Mouse (Mus musculus) thymus, adult 2 months (tissue): ENCODE measurements around the gene Ifi35. TPM values are rescaled to one million over a fixed set of nuclear protein-coding genes. Genes with fewer than 3 reads are reported as not detected.

ENCODE experiments used
- DNase-seq: peaks from one replicate; pipeline ENCODE4 v3.0.0; 2021
- H3K27ac ChIP-seq: fragments of 200-500 bp; 2 replicates; pipeline ENCODE4 v1.5.1; 2012; ENCODE audit warnings: low read length, control low read depth; ENCODE audit not compliant: control insufficient read depth, insufficient read depth
- H3K27me3 ChIP-seq: fragments of 200-500 bp; 2 replicates; pipeline ENCODE4 v1.6.1; 2012; ENCODE audit warnings: mild to moderate bottlenecking, low read length, moderate library complexity, mixed read lengths; ENCODE audit not compliant: control insufficient read depth, insufficient read depth
- H3K36me3 ChIP-seq: fragments of 200-500 bp; 2 replicates; pipeline ENCODE4 v1.6.1; 2012; ENCODE audit warnings: mild to moderate bottlenecking, low read length, moderate library complexity; ENCODE audit not compliant: control insufficient read depth, insufficient read depth
- H3K4me1 ChIP-seq: fragments of 200-500 bp; replicated peaks from 2 replicates; pipeline ENCODE4 v1.6.1; 2012; ENCODE audit warnings: low read length; ENCODE audit not compliant: control insufficient read depth, insufficient read depth
- H3K4me3 ChIP-seq: fragments of 200-500 bp; 2 replicates; pipeline ENCODE4 v1.5.1; 2012; ENCODE audit warnings: mild to moderate bottlenecking, low read length, control low read depth, moderate library complexity; ENCODE audit not compliant: control insufficient read depth, insufficient read depth
- CTCF ChIP-seq: fragments of 200-500 bp; IDR thresholded peaks from 2 replicates; pipeline ENCODE4 v1.5.1; 2012; ENCODE audit warnings: mild to moderate bottlenecking, control low read depth, low read length, moderate library complexity, borderline replicate concordance; ENCODE audit not compliant: control insufficient read depth, poor library complexity, insufficient read depth; ENCODE audit errors: extremely low read depth
- POLR2A ChIP-seq: fragments of 200-500 bp; IDR thresholded peaks from 2 replicates; pipeline ENCODE4 v1.6.1; 2012; ENCODE audit warnings: mild to moderate bottlenecking, low read length, control low read depth, moderate library complexity; ENCODE audit not compliant: control insufficient read depth, poor library complexity, insufficient read depth; ENCODE audit errors: extremely low read depth
- WGBS: fragments of 180-500 bp; shearing (Covaris S2); methylation state at CpG from one replicate; pipeline ENCODE4 v1.1.7; 2018; 5-methylcytosine and 5-hydroxymethylcytosine counted together
- polyA plus RNA-seq: library from polyadenylated mRNA; depleted of rRNA; stranded (reverse); fragments of >200 nt; gene quantifications from 2 replicates; pipeline ENCODE4 v1.2.3, GENCODE M21; 2012; rRNA removed

Ifi35 gene
- polyA plus RNA-seq: 63.6 and 83.6 TPM in 2 replicates

DNA sequence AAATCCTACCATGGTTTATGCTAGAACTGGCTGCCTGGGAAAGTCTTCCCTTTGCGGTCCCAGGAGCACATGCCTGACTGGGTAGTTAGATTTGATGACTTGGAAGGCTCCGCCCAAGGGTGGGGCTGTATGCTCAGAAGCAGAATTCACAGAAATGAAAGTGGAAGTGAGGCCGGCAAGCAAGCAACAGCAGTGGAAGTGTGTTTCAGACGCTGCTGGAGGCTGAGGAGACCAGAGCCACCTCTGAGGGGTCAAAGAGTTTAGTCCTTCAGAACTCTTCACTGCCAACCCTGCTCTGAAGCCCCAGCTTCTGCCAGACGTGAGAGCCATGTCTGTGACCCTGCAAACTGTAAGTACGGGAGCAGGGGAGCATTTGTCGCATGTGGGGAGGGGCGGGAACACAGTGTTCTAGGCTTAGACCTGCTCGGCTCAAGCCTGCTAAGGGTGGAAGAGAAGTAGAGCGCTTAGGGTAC, at the start of gene Ifi35:
Gene Ifi35 (plus strand): TSS at position 134 of the 473 bp plus-strand sequence.
- TF ChIP-seq CTCF: no peak
- peak; percentile 59; the same call in 1 of the 2 replicates for TF ChIP-seq POLR2A
- Histone ChIP-seq H3K4me1 (peaks cover 16% of the 10 kb centered on the region), H3K27ac (peak within 1 kb of the TSS; percentile 90), H3K4me3 (peak within 1 kb of the TSS; percentile 96), H3K27me3 (no peaks in the 10 kb centered on the region), H3K36me3 (peaks cover 18% of the 10 kb centered on the region)
- DNase-seq: peak; percentile 76
- under 1% methylated on average over 10 of the region's 10 CpGs for WGBS

DNA sequence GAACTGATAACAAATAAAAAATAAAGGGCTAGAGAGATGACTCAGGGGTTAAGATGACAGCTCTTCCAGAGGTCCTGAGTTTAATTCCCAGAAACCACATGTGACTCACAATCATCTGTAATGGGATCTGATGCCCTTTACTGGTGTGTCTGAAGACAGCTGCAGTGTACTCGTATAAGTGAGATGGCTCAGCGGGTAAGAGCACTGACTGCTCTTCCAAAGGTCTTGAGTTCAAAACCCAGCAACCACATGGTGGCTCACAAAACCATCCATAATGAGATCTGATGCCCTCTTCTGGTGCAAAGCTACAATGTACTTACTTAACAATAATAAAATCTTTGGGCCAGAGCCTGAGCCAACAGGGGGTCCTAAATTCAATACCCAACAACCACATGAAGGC, 32.9 kb upstream of the Ifi35 start:
- Histone ChIP-seq H3K4me3 (no peak overlapping the region), H3K27me3 (no peaks in the 10 kb centered on the region), H3K27ac (no peak overlapping the region), H3K4me1 (0 out of 2 replicates have a peak, but pooled peaks cover 3% of the 10 kb centered on the region), H3K36me3 (peaks cover 9% of the 10 kb centered on the region)
- TF ChIP-seq CTCF (no peak), POLR2A (no peak)
- no peak for DNase-seq
- WGBS: 95% methylated on average over 2 of the region's 2 CpGs

DNA sequence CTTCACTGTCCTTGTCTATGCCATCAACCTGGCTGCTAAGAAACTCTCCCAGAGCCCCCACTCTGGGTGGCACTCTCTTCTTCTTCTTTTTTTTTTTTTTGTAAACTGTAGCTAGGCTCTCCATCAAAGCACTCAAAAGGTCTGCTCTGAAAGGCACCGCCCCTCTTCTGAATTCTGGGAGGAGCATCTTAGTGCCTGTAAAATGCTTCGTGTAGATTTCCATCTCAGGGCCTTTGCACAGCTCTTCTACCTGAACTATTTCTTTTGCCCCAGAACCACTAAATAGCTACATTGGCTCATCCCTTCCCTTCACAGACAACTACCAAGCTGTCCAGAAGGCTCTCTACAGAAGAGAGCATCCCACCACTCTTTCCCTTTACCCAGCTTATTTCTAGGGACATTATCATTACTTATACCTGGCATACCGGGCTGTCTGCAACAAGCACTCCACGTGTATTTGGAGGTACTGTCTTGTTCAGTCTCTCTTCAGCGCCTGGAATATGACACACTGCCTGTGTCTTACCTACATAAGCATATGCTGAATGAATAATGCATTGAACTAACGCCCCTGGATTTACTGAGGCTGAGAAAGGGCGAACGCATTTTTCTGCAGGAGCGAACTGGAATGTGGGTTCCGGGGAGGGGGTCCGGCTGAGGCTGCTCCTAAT, 31.6 kb upstream of the Ifi35 start:
- no peak overlapping the region for H3K27ac ChIP-seq
- H3K4me1 ChIP-seq: 0 out of 2 replicates have a peak, but pooled peaks cover 3% of the 10 kb centered on the region
- H3K36me3 ChIP-seq: peaks cover 4% of the 10 kb centered on the region; the same call in 1 of the 2 replicates
- under 1% methylated on average over 11 of the region's 11 CpGs for WGBS
- no peak for TF ChIP-seq POLR2A
- no peak for TF ChIP-seq CTCF
- peak; percentile 21 for DNase-seq
- peak overlapping the region; percentile 92 for H3K4me3 ChIP-seq
- H3K27me3 ChIP-seq: no peaks in the 10 kb centered on the region

DNA sequence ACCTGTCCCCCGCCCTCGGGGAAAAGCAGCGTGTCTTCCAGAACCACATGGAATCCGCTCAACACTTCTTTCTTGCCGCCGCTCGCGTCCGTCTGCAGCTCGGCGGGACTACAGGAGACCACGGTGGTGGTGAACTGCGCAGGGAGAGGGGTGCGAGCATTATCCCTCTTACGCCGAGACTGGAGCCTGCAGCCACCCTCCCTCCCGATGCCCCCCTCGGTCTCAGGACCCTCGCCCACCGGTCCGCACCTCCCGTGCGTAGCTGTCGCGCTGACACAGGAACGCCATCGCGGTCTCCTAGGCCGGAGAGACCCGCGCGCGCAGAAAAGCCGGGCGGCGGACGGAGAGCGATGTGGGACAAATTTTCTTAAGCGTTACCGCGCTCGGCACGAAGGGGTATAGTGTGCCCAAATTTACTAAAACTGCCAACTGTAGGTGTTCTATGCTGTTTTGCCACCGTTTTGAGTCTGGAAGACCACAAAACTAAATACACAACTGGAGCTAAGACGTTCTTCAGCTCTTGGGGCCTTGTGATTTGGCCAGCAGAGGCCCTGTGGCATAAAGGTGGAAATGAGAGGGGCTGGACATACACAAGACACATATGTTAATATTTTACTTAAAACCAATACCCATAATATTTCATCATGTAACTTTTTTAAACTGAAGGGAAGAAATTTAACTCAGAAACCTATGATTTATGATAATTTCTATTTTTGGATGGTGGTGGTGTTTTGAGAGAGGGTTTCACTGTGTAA, 30.9 kb upstream of the Ifi35 start, which contains the start of gene Aarsd1:
Gene Aarsd1 (minus strand): TSS at position 515 of the 755 bp plus-strand sequence.
- no peak within 1 kb of the TSS for H3K27ac ChIP-seq
- under 1% methylated on average over 45 of the region's 45 CpGs for WGBS
- H3K36me3 ChIP-seq: peaks cover 4% of the 10 kb centered on the region; the same call in 1 of the 2 replicates
- peak; percentile 73 for TF ChIP-seq POLR2A
- TF ChIP-seq CTCF: peak; percentile 52; the same call in 1 of the 2 replicates
- H3K27me3 ChIP-seq: no peaks in the 10 kb centered on the region
- DNase-seq: peak; percentile 91
- 0 out of 2 replicates have a peak, but pooled peaks cover 3% of the 10 kb centered on the region for H3K4me1 ChIP-seq
- peak within 1 kb of the TSS; percentile 92 for H3K4me3 ChIP-seq

DNA sequence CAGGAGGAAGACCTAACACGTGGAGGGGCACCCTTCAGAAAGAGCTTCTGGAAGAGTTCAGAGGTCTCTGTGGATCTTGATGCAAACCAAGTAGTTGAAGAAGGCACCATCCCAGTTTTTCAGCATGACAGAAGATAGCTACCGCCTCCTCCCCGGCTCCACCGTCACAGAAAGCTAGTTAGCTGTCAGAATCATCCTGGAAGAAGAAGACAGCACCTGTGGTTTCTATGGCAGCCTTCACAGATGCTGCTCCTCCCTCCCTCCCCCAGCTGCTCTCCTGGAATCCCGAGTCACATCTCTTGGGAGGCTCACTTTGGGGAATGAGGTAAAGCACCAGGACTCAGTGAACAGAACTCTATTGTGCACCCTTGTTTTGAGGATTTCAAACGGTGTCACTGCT, 29.2 kb upstream of the Ifi35 start:
- DNase-seq: no peak
- Histone ChIP-seq H3K4me1 (peaks cover 4% of the 10 kb centered on the region), H3K36me3 (no peaks in the 10 kb centered on the region), H3K27me3 (no peaks in the 10 kb centered on the region), H3K4me3 (no peak overlapping the region), H3K27ac (no peak overlapping the region)
- TF ChIP-seq POLR2A (no peak), CTCF (no peak)
- WGBS: 84% methylated on average over 6 of the region's 6 CpGs

DNA sequence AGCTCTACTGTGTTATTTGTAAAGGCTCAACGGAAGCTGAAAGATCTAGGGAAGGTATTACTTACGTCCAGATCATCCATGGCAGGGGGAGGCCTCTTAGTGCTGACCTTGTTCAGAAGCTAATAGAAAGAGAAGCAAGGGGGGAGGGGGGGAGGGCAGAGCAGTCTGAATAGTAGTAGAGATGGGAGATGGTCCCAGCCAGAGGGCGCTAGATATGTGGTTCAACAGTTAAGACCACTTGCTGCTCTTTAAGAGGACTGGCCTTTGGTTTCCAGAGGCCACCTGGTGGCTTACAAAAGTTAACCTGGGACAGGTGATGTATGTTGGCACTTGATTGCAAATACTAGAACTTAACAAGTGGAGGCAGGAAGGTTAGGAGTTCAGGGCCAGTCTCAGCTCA, 28.6 kb upstream of the Ifi35 start:
- 95% methylated on average over 3 of the region's 3 CpGs for WGBS
- no peak overlapping the region for H3K4me3 ChIP-seq
- no peaks in the 10 kb centered on the region for H3K36me3 ChIP-seq
- no peaks in the 10 kb centered on the region for H3K27me3 ChIP-seq
- peaks cover 11% of the 10 kb centered on the region for H3K4me1 ChIP-seq
- no peak overlapping the region for H3K27ac ChIP-seq
- TF ChIP-seq CTCF (no peak), POLR2A (no peak)
- no peak for DNase-seq
